Mouse (Mus musculus): ENCODE results near the gene Aig1. TPM values are rescaled to one million over a fixed set of nuclear protein-coding genes. Genes with fewer than 3 reads are reported as not detected.

Gene Aig1
- total RNA-seq, 2 experiments from 2014 or later: 21.6 to 24.4 TPM

DNA sequence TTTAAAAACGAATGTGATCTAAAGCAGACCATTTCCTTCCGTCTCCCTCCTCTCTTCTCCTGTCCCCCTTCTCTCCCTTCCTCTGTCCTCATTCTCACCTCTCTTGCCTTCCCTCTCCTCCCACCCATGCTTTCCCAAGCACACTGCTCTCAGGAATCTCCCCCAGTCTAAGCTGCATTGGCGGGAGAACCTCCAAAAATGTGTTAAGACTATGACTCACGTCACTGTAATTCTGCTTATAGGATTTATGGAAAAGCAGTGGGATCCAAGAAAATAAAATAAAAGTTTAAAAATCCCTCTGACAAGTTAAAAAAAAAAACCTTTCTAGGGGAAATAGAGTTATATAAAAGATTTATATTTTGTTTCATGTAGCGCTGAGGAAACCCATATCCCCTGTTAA is 86.0 kb downstream of the Aig1 start:
- no peak for DNase-seq (ENCODE audit: low spot score in 2 of 2)

DNA sequence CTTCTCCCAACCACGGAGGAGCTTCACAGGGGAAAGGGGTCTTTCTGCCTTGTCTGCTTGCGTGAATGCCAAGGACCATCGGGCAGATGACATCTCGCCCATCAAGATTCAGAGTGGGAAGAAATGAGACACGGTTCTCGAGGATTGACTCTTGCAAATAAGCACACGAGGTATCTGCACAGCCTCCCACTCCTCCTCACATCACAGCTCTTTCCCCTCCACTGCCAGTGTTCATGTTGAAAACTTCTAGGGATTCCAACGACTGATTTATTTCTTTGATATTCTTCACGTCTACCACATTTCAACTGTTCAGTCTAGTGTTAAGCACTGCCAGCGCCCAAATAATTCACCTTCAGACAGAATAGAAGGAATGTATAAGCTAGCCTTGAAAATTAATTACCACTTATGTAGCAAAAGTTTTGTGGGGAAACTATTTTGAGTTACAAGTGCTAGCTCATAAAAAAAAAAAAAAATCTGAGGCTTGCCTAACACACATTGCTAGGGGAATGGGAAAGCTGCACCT is 86.5 kb downstream of the Aig1 start:
- no peak for DNase-seq (ENCODE audit: low spot score in 2 of 2)

DNA sequence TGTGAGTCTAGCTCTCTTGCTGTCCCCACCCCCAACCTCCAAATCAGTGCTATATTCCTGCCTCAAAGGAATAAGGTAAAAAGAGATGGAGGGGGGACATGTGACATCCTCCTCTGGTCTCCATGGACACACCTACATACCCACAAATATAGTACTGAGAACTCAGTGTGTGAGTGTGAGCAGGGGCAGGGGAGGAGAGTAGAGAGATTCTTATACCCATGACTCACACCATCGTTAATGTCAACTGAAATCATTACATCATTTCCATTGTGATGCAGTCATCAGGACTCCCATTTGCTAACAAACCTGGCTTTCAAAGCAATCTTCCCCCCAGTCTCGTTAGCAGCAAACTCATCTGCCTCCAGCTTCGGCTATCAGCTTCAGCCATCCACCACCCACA is 92.8 kb downstream of the Aig1 start:
- no peak for DNase-seq (ENCODE audit: low spot score in 2 of 2)

DNA sequence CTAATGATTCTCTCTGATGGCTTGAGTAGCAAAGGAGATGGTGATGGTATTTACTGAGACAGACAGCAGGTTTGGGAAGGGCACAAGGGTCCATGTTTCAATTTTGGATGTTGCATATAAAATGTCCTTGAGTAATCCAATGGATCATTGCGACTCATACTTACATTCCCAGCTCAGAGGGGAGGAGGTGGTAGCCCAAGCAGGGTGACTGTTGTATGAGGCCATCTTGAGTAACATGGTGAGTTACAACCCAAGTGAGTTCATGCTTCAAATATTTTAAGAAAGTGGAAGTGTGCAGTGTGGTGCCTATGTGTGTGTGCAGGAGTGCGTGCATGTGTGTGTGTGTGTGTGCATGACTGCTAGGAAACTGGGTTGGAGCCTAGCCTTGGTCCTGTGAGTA is 93.4 kb downstream of the Aig1 start:
- DNase-seq (ENCODE audit: low spot score in 2 of 2): no peak

DNA sequence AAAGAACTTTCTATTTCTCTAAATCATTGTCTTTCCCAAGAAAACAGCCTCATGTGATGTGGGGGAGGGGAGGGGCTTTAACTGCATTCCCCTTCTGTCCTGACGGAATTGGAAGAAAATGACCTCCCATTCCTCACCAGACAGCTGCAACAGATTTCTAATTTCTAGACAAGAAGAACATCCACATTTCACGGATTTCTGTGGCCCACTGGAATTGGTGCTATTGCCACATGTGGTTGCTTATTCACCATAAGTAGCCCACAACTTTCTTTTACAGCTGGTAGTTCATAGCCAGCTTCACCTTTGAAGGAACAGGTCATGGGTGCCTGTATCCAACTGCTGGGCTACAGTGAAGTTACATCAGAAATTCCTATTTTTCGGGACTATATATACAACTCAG is 93.9 kb downstream of the Aig1 start:
- DNase-seq (ENCODE audit: low spot score in 2 of 2): no peak

DNA sequence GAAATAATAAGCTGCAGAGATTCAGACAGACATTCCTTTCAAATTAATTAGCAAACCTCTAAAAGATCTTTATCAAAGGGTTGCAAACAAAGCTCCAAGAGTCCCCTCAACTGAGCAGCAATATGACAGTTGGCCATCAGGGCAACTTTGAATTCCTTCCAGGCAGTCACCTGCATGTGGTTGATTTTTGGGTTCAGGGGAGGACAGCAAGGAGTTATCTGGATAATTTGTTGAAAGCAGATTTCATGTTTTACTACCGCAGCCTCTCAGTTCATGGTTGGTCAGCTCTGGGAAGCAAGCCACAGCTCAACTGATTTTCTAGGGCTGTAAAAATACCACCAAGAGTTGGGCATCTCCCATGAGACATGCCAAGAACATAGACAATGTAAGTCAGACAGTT is 98.1 kb downstream of the Aig1 start:
- DNase-seq (ENCODE audit: low spot score in 2 of 2): no peak

DNA sequence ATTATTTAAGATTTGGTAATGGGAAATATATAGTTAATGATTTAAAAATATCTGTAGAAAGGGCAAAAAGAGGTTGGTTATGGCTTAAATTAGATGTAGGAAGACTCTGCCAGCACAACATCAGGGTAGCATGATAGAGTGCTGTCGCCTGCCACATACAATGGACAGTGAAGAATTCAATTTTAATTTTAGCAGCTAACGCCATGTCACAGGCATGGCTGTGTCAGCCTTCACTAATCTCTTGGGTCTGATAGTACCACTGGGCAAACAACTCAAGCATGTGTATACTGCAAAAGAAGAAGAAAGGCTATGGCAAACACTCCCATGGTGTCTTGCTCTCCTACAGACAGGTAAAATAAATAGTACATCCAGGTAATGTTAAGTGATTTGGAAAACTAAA is 99.0 kb downstream of the Aig1 start:
- no peak for DNase-seq (ENCODE audit: low spot score in 2 of 2)

DNA sequence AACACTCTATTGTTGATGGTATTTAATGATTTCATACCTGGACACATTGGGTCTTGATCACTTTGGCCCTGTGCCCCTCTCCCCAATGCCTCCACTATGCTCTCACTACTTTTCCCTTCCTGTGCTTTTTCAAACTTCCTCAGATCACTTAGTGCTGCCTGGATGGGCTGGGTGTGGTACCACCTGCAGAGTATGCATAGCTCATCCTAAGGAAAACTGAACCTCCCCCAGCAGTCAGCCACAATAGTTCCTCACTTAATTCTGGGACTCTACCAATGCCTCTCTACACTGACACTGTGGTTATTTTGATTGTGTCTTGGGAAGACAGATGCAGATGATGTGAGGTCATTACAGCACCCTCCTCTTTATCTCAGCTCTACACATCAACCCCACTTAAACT is 99.9 kb downstream of the Aig1 start:
- DNase-seq (ENCODE audit: low spot score in 2 of 2): no peak

DNA sequence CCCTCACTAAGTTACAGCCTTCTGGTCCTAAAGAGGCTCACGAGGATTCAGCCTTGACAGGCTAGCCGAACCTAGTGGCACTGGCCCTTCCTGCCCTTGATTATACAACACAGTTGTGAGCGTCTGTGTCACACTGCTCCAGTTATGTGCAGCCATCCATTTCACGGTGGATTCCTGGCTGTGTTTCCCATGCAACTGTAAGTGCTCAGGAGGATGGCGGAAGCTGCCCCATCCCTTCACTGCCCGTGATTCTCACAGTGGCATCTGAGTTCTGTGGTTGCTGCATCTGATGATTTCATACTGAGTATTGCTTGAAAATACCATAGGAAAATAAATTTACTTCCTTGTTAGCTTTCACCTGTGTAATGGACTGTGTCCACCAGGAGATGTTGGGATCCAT is 101.7 kb downstream of the Aig1 start:
- no peak for DNase-seq (ENCODE audit: low spot score in 2 of 2)

DNA sequence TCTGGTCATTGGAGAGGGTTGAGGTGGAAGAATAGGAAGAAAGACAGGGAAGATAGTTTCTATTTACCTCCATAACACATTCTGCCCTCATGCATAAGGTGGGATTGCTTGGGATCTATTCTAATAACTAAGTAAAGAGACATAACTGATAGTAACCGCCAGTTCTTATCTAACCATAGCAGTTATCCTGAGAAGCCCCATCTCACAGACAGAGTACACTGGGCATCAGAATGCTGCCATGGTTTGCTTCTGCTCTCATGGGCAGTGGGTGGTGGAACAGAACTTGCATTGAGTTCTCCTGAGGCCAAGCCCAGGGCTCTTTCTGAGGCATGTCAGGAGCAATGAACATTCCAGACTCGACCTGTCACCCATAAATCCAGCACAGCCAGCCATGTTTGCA is 105.6 kb downstream of the Aig1 start:
- no peak for DNase-seq (ENCODE audit: low spot score in 2 of 2)

DNA sequence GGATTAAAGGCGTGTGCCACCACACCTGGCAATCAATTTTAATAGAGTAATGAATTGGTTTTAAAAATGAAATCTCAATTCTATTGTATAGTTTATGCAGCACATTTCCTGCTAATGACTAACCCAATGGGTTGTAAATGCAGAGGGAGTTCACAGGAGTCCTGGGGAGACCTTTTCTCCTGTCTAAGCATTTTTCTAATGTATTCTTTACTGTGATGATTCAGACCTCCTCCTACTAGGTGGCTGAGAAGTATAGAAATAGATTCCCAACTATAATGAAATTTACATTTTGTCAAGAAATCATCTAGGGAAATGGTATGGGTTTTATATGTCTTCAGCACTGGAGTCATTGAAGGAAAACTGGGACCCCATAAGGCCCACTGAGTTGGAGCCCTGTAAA is 114.1 kb downstream of the Aig1 start:
- no peak for DNase-seq (ENCODE audit: low spot score in 2 of 2)

DNA sequence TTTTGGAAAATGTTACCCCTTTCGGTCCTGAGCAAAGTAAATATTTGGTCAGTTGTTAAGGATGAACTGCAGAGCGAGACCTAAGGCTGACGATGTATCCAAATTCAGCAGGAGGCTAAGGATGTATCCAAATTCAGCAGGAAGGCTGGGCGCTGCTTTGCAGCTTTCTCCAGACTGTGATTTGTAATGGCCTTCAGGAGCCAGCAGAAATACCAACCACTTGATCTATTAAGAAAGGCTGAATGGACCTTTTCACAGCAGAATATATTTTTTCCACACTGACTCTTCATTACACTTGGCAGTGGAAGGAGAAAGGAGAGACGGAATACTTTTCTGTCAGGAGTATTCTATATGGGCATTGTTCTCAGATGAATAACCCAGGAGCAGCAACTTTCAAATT is 115.0 kb downstream of the Aig1 start:
- no peak for DNase-seq (ENCODE audit: low spot score in 2 of 2)

DNA sequence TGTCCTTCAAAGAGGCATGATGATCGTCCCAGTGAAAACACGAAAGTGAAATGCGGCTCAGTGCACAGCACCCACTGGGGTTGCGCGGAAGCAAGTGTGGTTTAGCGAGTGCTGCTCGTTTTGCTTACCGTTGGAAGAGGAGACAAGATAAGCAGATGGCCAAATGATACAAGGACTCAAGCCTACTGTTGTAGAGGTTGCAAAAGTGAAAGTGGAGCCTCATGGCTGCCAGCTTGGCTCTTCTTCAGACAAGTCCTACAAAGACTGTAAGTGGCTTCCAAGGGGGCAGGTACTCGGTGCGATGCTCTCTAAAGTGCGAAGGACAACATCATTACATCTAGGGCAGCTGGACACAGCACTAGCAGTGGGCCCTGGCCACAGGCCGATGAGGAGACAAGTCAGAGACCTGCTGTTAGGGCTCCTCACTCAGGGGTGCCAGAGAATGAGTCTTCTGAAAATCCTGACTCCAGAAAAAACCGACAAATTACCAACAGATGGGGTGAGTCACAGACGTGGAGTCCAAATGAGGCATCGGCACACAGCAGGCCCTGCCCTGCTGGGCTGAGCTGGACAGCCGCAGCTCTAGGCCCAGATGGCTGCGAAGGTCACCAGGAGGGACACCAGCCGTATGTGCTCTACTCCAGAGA is 129.2 kb downstream of the Aig1 start:
- no peak for DNase-seq (ENCODE audit: low spot score in 2 of 2)

DNA sequence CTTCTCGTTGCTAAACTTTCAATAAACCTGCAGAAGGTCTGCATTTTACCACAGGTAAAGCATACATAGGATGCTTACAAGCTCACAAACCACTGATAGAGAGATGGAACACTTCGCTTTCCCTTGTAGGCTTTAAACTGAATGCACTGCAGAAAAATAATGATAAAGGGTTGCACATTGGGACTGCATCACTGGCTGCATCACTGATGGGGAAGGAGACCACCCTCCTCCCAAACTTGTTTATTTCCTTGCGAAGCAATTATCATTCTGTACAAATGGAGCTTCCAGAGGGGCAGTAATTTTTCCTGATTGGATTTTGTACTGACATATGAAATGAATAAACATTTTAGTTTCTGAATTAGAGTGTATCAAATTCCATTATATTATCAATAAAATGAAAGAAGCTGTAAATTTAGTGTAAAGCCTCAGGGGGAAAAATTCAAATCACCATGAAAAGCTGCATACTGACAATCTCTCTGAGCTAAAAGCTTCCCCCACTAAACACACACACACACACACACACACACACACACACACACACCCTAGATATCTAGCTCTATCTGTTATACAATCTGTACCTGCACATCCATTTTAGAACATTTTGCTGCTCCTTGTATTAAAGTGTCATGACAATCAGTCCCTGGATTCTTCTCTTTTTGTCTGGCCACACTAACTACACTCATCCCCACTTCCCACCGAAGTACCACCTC is 138.6 kb downstream of the Aig1 start:
- DNase-seq (ENCODE audit: low spot score in 2 of 2): no peak

DNA sequence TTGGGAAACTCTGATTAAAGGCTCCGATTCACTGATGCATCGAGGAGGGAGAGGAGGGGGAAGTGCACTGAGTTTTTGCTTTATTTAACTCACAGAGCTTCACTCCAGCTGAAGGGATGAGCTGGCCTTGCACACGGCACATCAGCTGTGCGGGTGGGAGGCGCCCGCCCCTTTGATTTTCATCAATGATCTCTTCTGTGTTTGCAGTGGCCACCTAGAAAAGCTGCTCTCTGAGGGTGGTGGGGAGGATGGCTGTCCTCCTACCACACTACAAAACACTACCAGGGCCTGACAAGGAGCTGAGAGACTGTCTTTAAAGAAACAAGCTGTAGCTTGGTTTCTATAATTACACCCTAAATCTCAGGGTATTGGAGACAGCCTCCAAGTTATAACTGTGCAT is 141.1 kb downstream of the Aig1 start:
- DNase-seq (ENCODE audit: low spot score in 2 of 2): no peak

DNA sequence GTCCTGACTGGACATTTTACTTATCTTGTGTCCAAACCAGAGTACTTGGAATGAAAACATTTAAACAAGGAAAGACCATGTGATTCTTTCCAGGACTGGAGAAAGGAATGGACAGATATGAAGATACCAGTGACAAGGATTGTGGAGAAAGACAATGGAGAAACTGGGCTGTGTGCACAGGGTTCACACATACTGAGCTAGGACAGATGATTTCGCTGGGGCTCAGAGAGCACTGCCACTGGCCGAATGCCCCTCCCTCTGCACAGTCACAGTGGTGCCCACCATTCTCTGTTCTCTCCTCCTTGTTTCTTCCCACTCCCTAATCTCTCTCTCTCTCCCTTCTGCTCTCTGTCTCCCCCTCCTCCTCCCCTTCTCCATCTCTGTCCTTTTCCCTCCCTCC is 142.6 kb downstream of the Aig1 start:
- DNase-seq (ENCODE audit: low spot score in 2 of 2): no peak

DNA sequence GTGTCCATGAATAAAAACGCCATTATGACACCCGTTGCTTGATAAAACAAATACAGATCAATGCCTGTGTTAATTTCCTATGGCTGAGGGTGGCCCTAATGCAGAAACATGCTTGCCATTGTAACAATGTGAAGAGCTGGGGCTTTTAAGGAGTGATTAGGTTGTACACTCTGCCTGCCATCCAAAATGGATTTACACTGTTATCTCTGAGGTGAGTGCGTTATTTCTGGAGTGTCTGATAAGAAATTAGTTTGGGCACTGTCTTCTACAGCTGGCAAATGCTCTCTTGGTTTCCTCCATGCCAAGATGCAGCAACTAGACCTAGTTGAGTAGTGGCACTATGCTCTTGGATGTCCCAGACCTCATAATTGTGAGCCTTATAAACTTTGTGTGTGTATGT is 143.5 kb downstream of the Aig1 start:
- no peak for DNase-seq (ENCODE audit: low spot score in 2 of 2)

DNA sequence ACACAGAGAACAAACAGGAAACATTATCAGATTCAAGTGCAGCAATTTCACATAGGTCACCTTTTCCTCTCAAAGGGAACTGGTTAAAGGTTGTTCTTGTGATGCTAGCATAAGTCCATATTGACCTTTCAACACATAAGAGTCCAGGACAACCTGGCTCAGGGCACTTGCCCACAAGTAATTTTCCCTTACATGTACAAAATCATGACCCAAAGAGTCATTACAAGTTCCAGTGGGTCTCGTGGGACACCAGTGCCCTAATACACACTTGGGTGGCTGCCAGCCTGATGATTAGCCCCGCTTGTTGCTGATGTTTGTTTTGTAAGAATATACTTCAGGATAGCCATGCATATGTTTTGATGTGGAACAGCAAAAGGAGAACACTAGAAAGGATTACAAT is 152.6 kb downstream of the Aig1 start:
- DNase-seq (ENCODE audit: low spot score in 2 of 2): no peak

DNA sequence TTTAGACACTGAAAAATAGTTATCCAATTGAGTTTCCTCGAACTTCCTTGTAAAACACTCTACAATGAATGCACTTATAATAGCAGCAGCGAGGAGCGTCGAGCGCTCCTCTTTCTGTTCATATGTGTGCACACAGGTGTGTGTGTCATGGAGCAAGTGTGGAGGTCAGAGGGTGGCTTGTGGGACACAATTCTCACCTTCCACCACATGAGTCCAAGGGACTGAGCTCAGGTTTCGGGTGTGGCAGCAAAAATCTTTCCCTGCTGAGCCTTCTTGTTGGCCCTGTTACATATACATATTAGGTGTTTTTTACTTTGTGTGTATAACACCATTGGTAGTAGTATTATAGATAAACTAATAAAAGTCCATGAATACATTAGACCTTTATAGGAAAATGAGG is 153.2 kb downstream of the Aig1 start:
- no peak for DNase-seq (ENCODE audit: low spot score in 2 of 2)

DNA sequence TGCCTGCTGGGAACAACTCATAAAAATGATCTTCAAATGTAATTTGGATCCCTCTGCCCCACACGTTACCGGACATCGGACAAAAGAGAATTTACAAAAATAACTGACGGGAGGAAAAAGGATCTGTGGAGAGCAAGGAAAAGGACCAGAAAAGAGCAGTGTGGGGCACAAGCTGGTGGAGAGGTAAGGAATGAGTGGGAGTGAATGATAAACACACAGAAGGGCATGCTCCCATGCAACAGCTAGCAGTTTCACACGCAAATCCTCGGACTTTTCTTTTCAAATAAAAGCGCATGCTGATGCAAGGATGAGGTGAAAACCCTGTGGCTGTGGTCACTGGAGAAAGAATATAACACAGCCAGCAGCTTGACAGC is 153.9 kb downstream of the Aig1 start:
- no peak for DNase-seq (ENCODE audit: low spot score in 2 of 2)

DNA sequence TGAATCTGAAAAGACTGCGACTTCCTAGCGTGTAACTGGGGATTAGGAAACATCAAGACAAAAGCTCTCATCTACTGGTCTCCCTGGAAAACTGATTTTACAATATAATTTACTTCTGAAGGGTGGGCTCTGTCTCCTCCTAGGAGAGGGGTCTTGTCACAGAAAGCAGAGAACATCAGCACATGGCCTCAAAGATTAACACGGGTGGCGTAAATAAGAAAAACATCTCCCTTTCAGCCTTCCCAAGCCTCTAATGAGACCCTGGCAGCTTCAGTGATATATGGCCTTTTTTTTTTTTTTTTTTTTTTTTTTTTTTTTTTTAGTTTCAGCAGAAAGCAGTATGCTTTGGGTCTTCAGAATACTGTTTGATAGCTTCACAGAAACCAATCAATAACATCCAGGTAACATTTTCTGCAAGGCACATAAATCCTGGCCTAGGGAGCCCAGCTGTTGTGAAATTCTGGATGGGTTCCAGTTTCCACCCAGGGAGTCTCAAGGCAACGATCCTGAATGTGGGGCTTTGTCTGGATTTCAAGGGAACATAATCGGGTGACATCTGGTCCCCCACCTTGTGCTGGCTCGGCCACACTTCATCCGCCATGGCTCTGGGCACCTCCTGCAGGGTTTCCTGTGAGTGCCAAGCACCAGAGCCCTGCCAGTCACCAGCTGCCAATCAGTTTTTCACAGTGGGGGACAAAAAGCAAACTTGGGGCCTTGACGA is 154.4 kb downstream of the Aig1 start:
- DNase-seq (ENCODE audit: low spot score in 2 of 2): no peak

DNA sequence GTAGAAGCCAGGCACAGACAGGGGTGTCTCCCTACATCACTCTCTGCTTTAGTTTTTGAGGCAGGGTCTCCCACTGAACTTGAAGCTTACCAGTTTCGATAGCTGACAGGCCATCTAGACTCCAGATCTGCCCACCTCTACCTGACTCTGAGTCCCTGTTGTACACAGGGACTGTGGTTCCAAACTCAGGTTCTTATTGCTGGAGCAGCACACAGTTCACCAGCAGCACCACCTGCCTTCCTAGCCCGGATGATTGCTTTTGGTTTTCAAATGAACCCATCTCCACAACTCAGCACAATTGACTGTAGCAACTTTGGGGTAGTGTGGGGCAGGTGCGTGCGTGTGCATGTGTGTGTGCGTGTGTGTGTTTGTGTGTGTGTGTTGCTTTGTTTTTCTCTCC is 155.1 kb downstream of the Aig1 start:
- no peak for DNase-seq (ENCODE audit: low spot score in 2 of 2)

DNA sequence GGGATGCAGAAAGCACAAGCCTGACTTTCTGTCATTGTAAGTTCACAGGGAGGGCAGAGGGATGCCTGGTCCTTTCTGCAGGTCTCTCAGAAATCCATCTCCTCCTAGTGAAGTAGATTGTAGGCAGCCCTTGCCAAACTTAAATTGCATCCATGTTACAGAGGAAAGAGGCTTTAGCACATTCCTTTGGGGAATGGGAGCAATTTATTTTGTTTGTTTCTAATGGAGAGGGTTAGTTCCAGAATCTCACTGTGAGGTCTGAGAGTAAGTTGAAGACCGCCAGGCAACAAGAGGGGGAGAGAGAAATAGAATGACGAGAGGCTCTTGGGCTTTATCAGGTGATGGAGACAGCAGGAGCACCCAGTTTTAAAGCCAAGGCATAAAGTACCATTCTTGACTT is 155.7 kb downstream of the Aig1 start:
- no peak for DNase-seq (ENCODE audit: low spot score in 2 of 2)
